In the genomic region with DNA sequence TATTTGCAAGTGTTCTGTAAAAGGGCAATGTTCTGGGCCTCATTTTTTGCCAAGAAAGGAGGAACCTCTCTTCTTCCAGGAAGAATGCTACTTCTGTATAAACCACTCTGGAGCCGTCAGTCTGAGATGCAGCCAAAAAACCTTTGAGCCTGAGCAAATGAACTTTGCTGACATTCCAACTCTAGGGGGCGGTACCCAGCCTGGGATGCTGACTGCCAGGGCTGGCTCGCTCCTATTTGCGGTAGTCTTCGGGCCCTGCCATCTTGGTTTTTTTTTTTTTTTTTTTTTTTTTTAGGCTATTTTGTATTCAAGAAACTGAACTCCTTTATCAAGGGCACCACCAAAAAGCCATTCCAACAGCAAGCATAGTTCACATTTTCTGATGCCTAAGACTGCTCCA, we compare ENCODE assay signal across 16 mouse cellular contexts.
DNase-seq lines count a peak whose midpoint lies in the region; ATAC-seq and TF ChIP-seq lines count a peak whose summit lies in the region.
"Had no signal": no experiment of that assay in that cellular context is flagged by ENCODE, and none has a peak within 500 bp of the region (broad histone marks: within the 10 kb centered on the region; RNA-seq: fewer than 3 reads in every experiment).

No protein-coding gene starts in this region.

- dilution Hi-C loops in CH12.LX (cut with MboI; ENCODE audit: extremely low pct_ligation_motif_present, extremely low pct_unique_long_range_greater_than_20kb, low sequenced_read_pairs) = no loop called here

- no peak overlapping the region for H3K4me3 ChIP-seq in forebrain, postnatal 0 days (ENCODE audit: low read depth, low read length)
- H3K4me3 ChIP-seq in forebrain, embryonic 16.5 days (replicated peaks; ENCODE audit: low read length) = no peak overlapping the region
- H3K4me3 ChIP-seq in liver, embryonic 12.5 days = no peak overlapping the region
- no peak overlapping the region for H3K4me3 ChIP-seq in CH12.LX (replicated peaks in 1 of 3; ENCODE audit: low read depth in 2 of 3, low read length in 2 of 3, poor library complexity in 1 of 3)
- H3K4me3 ChIP-seq: embryonic facial prominence, embryonic 13.5 days; limb, embryonic 10.5 days; megakaryocyte, embryonic 14.5 days; neural tube, embryonic 12.5 days had no signal

- H3K4me2 ChIP-seq in forebrain, postnatal 0 days (ENCODE audit: low read depth) = no peak overlapping the region
- no peak overlapping the region for H3K4me2 ChIP-seq in forebrain, embryonic 16.5 days (ENCODE audit: low read length)
- no peak overlapping the region for H3K4me2 ChIP-seq in liver, embryonic 12.5 days
- no peak overlapping the region for H3K4me2 ChIP-seq in CH12.LX (ENCODE audit: insufficient read depth, low read depth, poor library complexity, severe bottlenecking)
- H3K4me2 ChIP-seq: embryonic facial prominence, embryonic 13.5 days; neural tube, embryonic 12.5 days had no signal

- H3K27me3 ChIP-seq in forebrain, postnatal 0 days (ENCODE audit: insufficient read depth, low read length) = no peaks in the 10 kb centered on the region
- H3K27me3 ChIP-seq in forebrain, embryonic 16.5 days (replicated peaks; ENCODE audit: control insufficient read depth, insufficient read depth, low read length) = no peaks in the 10 kb centered on the region
- H3K27me3 ChIP-seq in liver, embryonic 12.5 days (replicated peaks) = no peaks in the 10 kb centered on the region
- H3K27me3 ChIP-seq in CH12.LX (replicated peaks) = no peaks in the 10 kb centered on the region
- H3K27me3 ChIP-seq: embryonic facial prominence, embryonic 13.5 days; megakaryocyte, embryonic 14.5 days; neural tube, embryonic 12.5 days; Patski had no signal

- no peaks in the 10 kb centered on the region for H3K9me3 ChIP-seq in forebrain, postnatal 0 days (ENCODE audit: low read length)
- no peaks in the 10 kb centered on the region for H3K9me3 ChIP-seq in forebrain, embryonic 16.5 days (ENCODE audit: control insufficient read depth, low read length)
- no peaks in the 10 kb centered on the region for H3K9me3 ChIP-seq in liver, embryonic 12.5 days (replicated peaks)
- H3K9me3 ChIP-seq in CH12.LX (replicated peaks; ENCODE audit: low read length) = no peaks in the 10 kb centered on the region
- H3K9me3 ChIP-seq: embryonic facial prominence, embryonic 13.5 days; limb, embryonic 10.5 days; megakaryocyte, embryonic 14.5 days; neural tube, embryonic 12.5 days had no signal

- no peaks in the 10 kb centered on the region for H3K36me3 ChIP-seq in forebrain, postnatal 0 days (ENCODE audit: insufficient read depth)
- no peaks in the 10 kb centered on the region for H3K36me3 ChIP-seq in forebrain, embryonic 16.5 days (ENCODE audit: control insufficient read depth, insufficient read depth)
- no peaks in the 10 kb centered on the region for H3K36me3 ChIP-seq in liver, embryonic 12.5 days
- peaks cover 0 to 9% of the 10 kb centered on the region in 2 experiments for H3K36me3 ChIP-seq in CH12.LX (replicated peaks in 1 of 2; ENCODE audit: control insufficient read depth in 1 of 2, insufficient read depth in 1 of 2, low read length in 1 of 2)
- H3K36me3 ChIP-seq: embryonic facial prominence, embryonic 13.5 days; limb, embryonic 10.5 days; neural tube, embryonic 12.5 days had no signal

- 0 out of 2 replicates have a peak, but pooled peaks have one; percentile 18 for ATAC-seq in forebrain, postnatal 0 days
- ATAC-seq in forebrain, embryonic 16.5 days = no peak
- no peak for ATAC-seq in liver, embryonic 12.5 days
- ATAC-seq: Patski had no signal

- H3K4me1 ChIP-seq in forebrain, postnatal 0 days (ENCODE audit: insufficient read depth) = no peaks in the 10 kb centered on the region
- H3K4me1 ChIP-seq in forebrain, embryonic 16.5 days (replicated peaks; ENCODE audit: control insufficient read depth, insufficient read depth, low read length) = peaks cover 9% of the 10 kb centered on the region
- H3K4me1 ChIP-seq in liver, embryonic 12.5 days = no peaks in the 10 kb centered on the region; the same call in 1 of the 2 replicates
- no peaks in the 10 kb centered on the region for H3K4me1 ChIP-seq in CH12.LX (ENCODE audit: control insufficient read depth in 1 of 2, insufficient read depth in 2 of 2)
- H3K4me1 ChIP-seq: embryonic facial prominence, embryonic 13.5 days; limb, embryonic 10.5 days; megakaryocyte, embryonic 14.5 days; neural tube, embryonic 12.5 days had no signal

- no peak overlapping the region for H3K27ac ChIP-seq in forebrain, postnatal 0 days (ENCODE audit: low read depth, low read length)
- no peak overlapping the region for H3K27ac ChIP-seq in forebrain, embryonic 16.5 days (ENCODE audit: low read length)
- H3K27ac ChIP-seq in liver, embryonic 12.5 days = no peak overlapping the region
- no peak overlapping the region for H3K27ac ChIP-seq in CH12.LX (ENCODE audit: insufficient read depth, low read depth)
- H3K27ac ChIP-seq: limb, embryonic 10.5 days; neural tube, embryonic 12.5 days had no signal

- no peak overlapping the region for H3K9ac ChIP-seq in forebrain, postnatal 0 days
- no peak overlapping the region for H3K9ac ChIP-seq in forebrain, embryonic 16.5 days (replicated peaks; ENCODE audit: low read depth, low read length)
- H3K9ac ChIP-seq in liver, embryonic 12.5 days = no peak overlapping the region
- no peak overlapping the region for H3K9ac ChIP-seq in CH12.LX (ENCODE audit: insufficient read depth, low read depth)
- H3K9ac ChIP-seq: embryonic facial prominence, embryonic 13.5 days; neural tube, embryonic 12.5 days had no signal

- H3K79me2 ChIP-seq in CH12.LX (replicated peaks; ENCODE audit: control insufficient read depth, extremely low read depth, insufficient read depth, poor library complexity, severe bottlenecking) = no peaks in the 10 kb centered on the region

- in situ Hi-C loops in CH12.LX (cut with MboI; ENCODE audit: low pct_ligation_motif_present, low pct_unique_long_range_greater_than_20kb, low sequenced_read_pairs) = no loop called here

- TF ChIP-seq POLR2A in CH12.LX (IDR thresholded peaks at IDR 0.05; ENCODE audit: low read depth, low read length) = no peak

- TF ChIP-seq EP300 in CH12.LX (IDR thresholded peaks at IDR 0.05; ENCODE audit: low read length) = no peak

- TF ChIP-seq RAD21 in CH12.LX (IDR thresholded peaks at IDR 0.05; ENCODE audit: low read depth, low read length) = no peak; the same call in 1 of the 2 replicates

- TF ChIP-seq CTCF in forebrain, postnatal 0 days (IDR thresholded peaks at IDR 0.05; ENCODE audit: low read depth) = no peak
- TF ChIP-seq CTCF in CH12.LX (conservative IDR thresholded peaks at IDR 0.05 in 1 of 2, IDR thresholded peaks at IDR 0.05 in 1 of 2; ENCODE audit: low read depth in 2 of 2, low read length in 2 of 2) = peak in 1 of 2 experiments; percentile 29; a peak in 2 of 4 replicates

- 69% methylated on average over 5 of the region's 5 CpGs for WGBS in forebrain, postnatal 0 days
- 82% methylated on average over 5 of the region's 5 CpGs for WGBS in forebrain, embryonic 16.5 days
- WGBS in liver, embryonic 12.5 days (ENCODE audit: insufficient replicate concordance) = 83% methylated on average over 5 of the region's 5 CpGs

- no peak for DNase-seq in forebrain, postnatal 0 days
- DNase-seq in liver = peak; percentile 18
- DNase-seq in CH12.LX (ENCODE audit: extremely low read depth) = no peak
- DNase-seq in kidney, adult 9 months = peak; percentile 73
- no peak for DNase-seq in adrenal gland, postnatal 4 days (ENCODE audit: low spot score in 2 of 2)
- no peak for DNase-seq in Muller cell, postnatal 12 days (ENCODE audit: inconsistent ontology term)
- DNase-seq: cerebellum, adult 9-11 months; heart, adult 18-20 months; right cerebral cortex, postnatal 25 days had no signal

TF ChIP-seq in CH12.LX, 34 proteins besides CTCF, POLR2A, EP300 and RAD21:
- TF ChIP-seq ZNF384 (IDR thresholded peaks at IDR 0.05; ENCODE audit: low read depth, low read length) (peak; percentile 55), UBTF (IDR thresholded peaks at IDR 0.05; ENCODE audit: low read depth, low read length) (no peak)

Comparison
In these comparisons a context has a peak if more than half of its experiments do, and no peak if none do; other contexts are left out.
1. DNase-seq: peak in liver (single experiment) and kidney, adult 9 months (single experiment); none in forebrain, postnatal 0 days (single experiment), CH12.LX (single experiment), adrenal gland, postnatal 4 days (0 of 2) and Muller cell, postnatal 12 days (single experiment).